Mouse (Mus musculus): ENCODE data around the gene Adgrv1. TPM values are rescaled to one million over a fixed set of nuclear protein-coding genes. Genes with fewer than 3 reads are reported as not detected.

The Adgrv1 gene
- total RNA-seq, 2 experiments from 2014 or later, result 4.1 to 4.3 TPM

DNA sequence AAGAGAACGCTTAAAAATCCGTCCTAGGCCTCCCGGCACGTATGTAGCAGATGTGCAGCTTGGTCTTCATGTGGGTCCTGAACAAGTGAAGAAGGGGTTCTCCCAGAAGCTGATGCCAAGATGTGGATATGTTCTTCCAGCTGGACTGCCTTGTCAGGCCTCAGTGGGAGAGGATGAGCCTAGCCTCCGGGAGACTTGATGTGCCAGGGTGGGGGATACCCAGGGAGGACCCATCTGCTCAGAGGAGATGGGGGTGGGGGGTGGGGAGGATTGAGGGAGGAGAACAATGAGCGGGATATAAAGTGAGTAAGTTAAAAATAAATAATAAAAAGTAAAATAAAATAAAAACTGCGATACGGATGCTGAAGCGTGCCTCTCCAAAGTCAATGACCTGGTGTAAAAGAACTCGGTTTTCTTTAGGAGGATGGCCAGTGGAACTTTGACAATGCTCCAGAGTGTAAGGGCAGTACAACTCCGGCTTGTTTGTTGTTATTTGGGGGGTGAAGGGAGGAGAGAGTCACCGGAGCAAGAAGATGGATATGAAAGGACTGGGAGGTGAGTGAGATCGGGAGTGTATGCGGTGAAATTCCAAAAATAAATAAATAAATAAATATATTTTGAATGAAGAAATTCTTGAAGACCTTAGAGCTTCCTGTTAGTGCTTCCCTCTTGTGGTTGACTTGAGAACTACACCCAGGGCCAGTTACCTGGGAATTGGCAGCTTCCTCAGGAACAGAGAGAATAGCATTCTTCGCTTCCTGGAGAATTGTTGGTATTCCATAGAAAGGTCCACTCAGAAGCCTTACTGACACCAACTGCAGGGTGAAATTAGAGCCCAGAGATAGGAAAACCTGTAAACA, 205.8 kb downstream of the Adgrv1 start:
- peak; percentile 31 to 37 for DNase-seq (ENCODE audit: low spot score in 2 of 2)

DNA sequence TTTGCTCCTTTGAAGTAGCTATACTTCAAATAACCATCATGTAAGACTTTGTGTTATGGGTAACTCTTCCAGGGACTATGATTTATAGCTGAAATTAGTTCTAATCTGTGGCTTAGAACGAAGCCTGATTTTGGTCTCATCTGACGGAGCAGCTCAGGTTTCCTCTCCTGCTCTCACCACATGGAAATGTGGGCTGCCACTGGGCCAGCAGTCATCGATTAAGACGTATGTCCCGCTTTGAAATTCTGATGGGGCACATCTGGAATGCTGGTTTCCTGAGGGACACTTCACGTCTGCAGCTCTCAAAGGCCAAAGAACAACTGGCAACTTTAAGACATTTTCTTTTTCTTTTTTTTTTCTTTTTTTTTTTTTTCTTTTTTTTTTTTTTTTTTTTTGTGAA, 207.8 kb downstream of the Adgrv1 start:
- DNase-seq (ENCODE audit: low spot score in 2 of 2), result no peak

DNA sequence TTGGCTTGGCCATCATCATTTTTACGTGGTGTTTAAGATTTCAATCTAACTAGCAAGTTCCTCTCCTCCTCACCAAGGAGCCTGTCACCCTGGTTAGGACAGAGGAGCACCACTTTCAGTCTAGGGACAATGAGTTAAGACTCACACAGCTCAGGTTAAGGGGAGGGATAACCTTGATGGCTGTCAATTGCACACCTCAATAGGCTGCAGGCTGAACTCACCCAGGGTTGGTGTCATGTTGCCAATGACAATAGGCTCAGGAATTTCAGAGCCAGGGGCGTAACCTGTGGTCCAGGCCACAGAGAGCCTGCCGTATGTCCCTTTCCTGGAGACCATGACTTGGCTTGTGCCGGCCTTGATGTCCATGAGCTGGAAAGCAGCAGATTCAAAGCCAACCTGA, 209.0 kb downstream of the Adgrv1 start:
- no peak for DNase-seq (ENCODE audit: low spot score in 2 of 2)

DNA sequence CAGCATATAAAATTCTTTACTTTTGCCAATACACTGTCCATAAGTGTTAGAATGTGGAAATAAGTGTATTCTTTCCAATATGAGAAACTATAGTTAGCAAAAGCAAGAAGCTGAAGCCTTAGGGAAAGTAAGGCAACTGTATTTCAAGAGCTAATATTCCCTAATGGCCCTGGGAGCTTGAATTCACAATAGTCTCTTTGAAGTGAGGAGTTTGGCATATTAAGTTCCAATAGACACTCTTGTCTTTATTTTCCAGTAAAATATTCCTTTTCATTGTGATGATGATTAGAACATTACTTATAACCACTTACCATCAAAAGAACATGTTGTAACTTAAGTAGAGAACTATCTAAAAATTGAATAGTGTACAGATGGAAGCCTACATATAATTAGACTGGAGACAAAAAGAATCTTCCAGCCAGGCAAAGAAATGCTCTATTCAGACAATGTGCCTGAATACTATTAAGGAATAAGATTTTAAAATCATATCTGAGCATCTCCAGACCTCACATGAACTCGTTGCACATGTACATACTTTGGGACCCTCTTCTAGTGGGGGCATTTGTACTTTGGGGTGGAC, 225.0 kb downstream of the Adgrv1 start:
- DNase-seq (ENCODE audit: low spot score in 2 of 2), result no peak

DNA sequence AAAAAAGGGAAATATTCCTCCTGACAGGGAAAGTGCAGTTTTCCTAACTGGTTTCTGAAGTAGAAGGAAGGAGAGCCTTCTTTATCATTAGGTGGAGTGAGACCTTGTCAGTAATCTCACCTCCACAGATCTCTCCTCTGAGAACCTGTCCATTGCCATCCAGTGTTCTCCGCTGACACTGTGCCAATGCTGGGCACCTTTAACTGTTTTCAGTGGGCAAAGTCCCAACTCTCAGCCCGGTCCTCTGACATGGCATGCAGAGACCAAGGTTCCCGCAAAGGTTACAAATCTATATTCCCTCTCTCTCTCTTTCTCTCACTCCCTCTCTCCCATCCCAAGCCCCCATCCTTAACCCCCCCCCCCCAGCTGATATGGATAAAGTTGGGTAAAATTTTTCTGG, 230.1 kb downstream of the Adgrv1 start:
- DNase-seq (ENCODE audit: low spot score in 2 of 2), result no peak

DNA sequence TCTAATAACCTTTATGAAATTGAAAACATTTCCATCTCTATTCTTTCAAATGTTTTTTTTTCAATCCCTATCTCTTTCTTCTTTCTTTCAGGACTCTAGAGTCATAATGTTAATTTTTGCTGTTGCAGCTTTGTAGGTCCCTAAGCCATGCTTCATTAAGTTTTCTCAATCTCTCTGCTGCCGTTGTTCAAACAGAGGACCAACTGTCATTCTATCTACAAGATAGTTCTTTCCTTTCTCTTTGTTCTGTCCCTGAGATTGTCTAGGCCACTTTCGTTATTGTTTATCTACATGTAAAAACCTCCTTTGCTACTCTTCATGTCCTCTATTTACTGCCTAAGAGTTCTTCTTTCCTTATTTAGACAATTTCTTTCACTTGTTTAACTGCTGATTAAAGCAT, 230.8 kb downstream of the Adgrv1 start:
- no peak for DNase-seq (ENCODE audit: low spot score in 2 of 2)

DNA sequence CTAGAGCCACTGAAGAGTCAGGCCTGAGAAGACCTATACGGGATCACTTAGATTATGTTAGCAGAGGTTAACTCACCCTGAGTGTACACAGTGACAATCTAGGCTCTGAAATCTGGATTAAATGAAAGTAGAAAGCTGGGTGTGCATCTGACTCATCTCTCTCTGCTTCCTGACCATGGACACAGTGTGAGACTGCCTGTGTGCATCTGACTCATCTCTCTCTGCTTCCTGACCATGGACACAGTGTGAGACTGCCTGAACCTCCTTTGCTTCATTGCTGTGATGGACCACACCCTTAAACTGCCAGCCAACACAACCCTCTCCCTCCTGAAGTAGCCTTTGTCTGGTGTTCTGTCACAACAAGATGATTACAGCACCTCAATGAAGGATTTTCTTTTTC, 231.2 kb downstream of the Adgrv1 start:
- no peak for DNase-seq (ENCODE audit: low spot score in 2 of 2)

DNA sequence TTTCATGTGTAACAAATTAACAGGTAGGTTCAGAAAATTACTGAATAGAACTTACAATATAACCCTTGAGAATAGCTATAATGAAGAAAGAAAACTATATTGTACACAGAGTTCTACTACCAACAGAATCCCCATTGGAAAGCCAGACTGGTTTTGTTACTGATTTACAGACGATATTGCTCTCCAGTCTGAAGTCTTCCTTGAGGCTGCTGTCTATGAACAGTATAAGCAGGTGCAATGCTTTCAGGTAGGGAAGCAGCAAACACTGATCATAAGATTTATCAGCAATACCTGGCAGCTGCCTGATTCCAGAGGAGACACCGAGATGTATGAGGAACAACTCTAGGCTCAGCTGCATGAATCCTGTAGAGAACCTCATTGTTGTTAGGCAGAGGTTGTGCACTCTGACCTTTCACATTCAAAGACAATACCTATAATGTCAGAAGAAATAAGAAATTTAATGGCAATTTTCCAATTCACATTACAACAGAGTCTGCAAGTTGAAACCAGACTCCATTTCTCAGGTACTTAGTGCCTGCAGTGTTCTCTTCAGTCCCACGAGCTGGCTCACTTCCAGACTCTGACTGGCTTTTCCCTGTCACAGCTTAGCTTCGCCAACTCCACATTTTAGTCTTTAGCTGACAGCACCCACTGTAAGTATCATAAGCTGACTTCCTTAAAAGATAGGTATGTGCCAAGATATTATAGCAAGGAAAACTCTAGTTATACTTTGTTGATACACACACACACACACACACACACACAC, 247.2 kb downstream of the Adgrv1 start:
- DNase-seq (ENCODE audit: low spot score in 2 of 2), result no peak

DNA sequence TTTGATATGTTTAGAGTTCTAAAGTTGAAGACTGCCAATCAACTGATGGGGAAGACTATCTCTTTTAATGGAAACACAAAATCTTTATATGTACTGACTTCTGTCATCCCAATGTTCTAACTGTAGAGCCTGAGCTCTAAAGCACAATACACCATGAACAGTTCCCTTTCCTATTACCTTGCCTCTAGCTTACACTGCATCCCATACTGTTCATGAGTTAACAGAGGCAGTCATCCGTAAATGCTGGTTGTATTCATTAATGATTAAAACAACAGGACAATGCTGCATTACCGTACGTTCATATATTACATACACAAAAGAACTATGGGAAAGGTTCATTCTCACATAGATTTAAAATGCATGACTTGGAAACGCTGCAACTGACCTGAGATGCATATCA, 251.1 kb downstream of the Adgrv1 start:
- no peak for DNase-seq (ENCODE audit: low spot score in 2 of 2)

DNA sequence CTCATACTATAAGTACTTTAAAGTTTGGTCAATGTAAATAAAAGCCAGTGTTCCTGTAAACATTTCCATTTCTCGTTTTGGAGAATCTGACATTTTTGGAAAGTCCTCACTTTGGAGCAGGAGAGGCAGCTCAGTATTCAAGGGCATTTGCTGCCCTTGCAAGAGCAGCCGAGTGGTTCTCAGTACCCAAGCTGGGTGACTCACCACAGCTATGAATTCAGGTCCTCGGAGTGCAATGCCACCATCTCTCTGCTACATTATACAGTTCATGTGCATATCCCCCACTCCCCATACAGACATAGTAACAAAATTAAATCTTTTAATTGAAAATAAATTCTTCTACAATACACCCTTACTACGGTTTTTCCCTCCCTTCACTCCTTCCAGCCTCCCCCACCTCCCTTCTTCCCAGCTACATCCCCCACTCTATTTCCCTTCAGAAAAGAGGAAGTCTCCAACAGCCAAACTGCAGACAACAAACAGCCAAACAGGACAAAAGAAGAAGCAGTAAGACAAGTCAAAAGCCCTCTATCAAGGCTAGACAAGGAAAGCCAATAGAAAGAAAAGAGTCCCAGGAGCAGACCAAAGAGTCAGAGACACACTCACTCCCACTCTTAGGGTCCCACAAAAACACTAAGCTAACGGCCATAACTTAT, 262.0 kb downstream of the Adgrv1 start:
- no peak for DNase-seq (ENCODE audit: low spot score in 2 of 2)

DNA sequence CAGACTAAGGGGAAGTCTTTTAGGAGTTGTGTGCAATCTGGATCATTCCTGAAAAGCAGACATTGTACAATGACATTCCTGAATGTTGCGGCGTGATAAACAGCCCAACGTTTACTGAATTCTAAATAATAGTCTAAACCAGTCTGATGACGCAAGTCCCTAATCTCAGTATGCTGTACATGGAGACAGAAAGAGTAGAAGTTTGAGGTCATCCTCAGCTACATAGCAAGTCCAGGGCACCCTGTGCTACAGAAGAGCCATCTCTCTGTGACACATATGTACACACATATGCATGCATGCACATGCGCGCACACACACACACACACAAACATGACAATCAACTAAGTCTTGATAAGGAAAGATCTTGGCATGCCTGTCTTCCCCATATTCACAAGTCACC, 262.8 kb downstream of the Adgrv1 start:
- no peak for DNase-seq (ENCODE audit: low spot score in 2 of 2)

DNA sequence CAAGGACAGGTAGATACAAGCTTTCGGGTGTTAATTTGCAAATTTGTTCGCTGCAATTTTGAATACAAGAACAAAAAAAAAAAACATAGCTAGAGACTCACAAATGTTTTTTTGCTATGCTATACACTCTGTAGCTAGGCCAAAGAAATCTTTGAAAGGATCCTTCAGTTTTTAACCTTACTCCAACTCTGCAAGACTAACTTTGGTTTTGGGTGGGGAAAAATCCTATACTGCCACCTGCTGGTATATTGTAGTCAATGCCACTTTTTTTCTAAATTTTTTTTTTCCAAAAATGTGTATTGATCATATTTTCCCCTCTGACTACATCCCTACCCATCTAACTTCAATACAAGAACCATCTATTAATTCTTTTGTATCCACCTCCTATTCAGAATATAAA, 263.4 kb downstream of the Adgrv1 start:
- peak in 1 of 2 experiments; percentile 28 for DNase-seq (ENCODE audit: low spot score in 2 of 2)

DNA sequence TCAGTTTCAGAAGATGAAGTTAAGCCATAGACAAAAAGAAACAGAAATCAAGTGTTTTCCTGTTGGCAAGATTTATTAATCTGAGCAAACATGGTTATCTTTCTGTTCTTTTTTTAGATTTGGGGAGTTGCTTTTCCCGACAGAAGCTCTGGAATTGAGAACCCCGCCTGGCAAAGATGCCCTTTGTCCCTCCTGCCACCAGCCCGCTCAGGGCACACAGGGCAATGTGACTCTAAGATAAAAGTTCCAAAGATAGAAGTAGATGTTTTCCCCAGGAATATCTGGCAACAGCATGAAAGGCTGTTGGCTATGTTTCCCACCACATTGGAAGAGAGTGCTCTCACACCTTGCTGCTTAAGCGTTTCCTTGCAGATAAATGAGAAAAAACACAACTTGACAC, 264.0 kb downstream of the Adgrv1 start:
- DNase-seq (ENCODE audit: low spot score in 2 of 2), result no peak

DNA sequence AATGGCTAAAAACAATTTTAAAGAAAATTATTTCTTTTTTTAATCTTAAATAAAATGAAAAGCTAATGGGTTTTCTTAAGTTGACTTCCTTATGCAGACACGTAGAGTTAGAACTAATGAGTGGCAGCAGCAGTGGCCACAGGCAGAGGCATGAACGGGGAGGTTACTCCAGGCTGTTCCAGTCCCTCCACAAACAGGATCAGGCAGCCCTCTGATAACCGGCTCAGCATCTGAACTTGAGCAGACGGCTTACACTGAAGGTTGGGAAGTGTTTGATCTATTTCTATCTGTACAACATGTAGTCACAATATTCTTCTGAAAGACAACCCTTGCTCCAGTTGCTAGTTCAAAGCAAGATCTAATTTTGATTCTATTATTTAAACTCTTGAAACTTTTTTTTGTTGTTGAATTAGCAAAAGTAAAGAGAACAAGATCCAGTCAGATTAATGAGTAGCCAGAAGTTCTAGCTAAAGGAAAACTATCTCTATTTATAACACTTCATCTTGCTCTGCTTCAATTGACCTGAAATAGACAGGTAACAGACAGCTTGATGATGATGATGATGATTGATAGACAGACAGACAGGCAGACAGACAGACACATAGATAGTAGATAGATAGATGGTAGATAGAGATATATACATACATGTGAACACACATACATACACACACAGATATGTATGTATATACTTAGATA, 265.1 kb downstream of the Adgrv1 start:
- DNase-seq (ENCODE audit: low spot score in 2 of 2), result no peak

DNA sequence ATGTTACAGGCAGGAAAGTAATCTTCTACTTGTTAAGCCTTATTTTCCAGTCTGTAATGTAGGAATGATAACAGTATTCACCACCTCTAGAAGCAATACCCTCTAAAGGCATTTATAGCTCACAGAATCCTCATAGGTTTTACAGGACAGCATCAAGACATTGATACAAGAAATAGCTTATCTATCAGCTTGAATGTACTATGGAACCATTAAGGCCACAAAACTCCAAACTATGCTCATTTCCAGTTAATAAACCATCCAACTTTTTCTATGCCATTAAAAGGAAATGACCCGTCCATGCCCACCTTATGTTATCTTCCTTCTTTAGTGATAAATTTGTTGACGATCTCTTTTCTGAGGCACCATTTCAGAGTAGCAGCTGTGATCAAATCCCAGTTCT, 272.6 kb downstream of the Adgrv1 start:
- DNase-seq (ENCODE audit: low spot score in 2 of 2), result no peak

DNA sequence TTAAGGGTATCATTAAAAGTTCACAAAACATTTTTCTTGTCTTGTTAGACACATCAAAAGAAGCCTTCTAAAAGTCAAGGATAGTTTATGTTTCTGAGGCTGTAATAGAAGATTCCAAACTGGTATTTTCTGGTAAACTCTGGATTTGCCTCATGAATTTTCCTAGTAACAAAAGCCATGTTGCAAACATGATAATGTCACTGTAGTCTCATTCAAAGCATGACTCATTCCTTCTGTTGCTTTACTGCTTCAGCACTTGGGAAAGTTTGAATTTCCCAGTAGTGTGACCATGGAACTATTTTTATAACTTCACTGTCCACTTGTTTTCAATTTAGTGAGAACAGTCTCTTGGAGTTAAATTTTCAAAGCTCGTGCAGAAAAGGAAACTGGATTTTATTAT, 274.2 kb downstream of the Adgrv1 start:
- DNase-seq (ENCODE audit: low spot score in 2 of 2), result no peak

DNA sequence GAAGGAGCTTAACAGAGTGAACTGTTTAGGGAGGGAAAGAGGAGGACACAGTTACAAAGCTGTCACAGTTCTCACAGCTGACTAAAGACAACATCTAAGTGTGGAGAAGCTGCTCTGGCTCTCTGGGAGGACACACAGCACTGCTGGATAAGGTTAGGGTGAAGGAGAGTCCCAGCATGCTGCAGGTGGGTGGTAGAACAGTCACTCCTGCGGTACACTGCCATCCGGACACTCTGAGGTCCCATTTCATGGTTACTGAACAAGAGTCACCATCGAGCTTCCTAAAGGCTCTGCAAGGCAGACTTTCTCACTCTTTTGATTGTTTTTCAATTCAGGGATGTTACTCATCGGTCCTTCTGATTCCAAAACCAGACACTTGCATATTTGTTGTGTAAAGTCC, 274.6 kb downstream of the Adgrv1 start:
- DNase-seq (ENCODE audit: low spot score in 2 of 2), result no peak

DNA sequence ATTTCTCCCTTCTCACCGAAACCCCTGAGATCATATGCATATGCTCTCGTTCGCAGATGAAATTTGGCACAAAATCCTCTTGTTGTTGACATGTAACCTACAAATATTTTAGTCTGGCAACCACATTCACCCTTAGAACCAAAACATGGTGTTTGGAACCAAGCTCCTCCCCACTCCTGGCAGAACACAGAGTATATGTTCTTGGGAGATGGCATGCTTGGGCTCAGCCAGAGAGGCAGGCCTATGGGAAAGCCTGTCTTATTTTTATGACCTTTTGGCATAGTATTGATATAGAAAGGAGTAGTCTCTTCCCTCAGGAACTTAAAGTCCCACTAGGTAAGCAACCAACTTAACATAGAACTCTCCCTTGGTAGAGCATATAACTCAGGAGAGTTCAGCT, 275.7 kb downstream of the Adgrv1 start:
- no peak for DNase-seq (ENCODE audit: low spot score in 2 of 2)

DNA sequence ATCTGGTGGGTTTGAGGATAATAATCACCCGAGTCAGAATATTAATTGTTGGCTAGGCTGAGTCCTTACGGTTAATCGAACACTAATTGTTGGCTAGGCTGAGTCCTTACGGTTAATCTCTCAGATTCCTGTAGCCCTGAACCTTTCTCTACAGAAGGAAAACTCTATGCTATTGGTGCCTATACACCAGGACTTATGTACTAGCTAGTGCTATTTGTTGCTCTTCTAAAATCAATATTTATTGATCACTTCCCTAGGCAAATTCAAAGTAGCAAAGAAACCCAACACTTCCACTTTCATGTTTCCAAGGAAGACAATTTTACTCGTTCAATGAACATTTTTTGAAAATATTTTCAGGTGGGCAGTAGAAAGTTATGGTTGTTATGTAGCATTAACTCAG, 278.4 kb downstream of the Adgrv1 start:
- no peak for DNase-seq (ENCODE audit: low spot score in 2 of 2)

DNA sequence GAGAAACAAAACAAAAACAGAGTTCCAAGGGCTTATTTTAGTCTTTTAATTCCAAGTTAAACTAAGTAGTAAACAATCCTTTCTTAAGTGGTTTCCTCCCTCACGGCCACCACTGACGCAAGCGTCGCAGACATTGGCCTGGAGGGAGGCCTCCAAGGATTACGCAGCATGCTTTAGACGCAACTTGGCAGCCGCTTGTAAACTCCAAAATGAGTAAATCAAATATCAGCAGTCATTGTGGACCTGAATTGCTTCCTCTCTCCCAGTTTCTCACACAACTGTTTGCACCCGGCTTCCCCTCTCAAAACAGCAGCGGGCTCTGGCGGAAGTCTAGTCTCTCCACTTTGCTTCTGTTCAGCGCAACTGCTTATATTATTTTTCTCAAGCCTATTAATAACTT, 280.7 kb downstream of the Adgrv1 start:
- DNase-seq (ENCODE audit: low spot score in 2 of 2), result no peak

Data from layer of hippocampus, postnatal 14 days (tissue).